Comparison of ENCODE assay signal across 7 mouse cellular contexts in the genomic region with DNA sequence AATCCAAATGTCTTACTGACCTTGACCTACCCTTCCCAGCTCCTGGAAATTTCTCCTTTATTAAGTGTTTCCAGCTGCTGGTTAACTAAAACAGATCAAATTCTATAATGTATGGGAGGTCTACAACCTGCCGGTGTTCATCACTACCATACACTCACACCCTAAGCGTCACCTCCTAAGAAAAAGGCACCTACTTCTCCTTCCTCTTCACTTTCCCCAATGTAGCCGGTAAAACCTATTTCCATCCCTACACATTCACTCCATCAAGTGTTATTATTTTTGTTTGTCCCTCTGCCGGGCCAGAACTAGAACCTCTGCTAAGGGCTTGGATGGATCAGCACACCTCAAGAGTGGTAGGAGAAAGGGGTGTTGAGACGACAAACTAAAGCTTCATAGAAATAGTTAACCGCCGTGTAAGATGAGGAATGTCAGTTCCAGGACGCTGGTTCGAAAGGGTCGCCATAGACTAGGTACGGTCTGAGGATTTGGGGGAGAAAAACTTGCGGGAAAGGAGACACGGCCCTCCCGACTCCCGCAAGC. TPM values are rescaled to one million over a fixed set of nuclear protein-coding genes. Genes with fewer than 3 reads are reported as not detected.
A peak's percentile ranks its signal among the peaks of the same experiment; 100 is the strongest.
DNase-seq lines count a peak whose midpoint lies in the region; ATAC-seq and TF ChIP-seq lines count a peak whose summit lies in the region.

No protein-coding gene starts in this region.

- TF ChIP-seq CTCF in lung, postnatal 0 days (IDR thresholded peaks at IDR 0.05), result no peak

- no peaks in the 10 kb centered on the region for H3K9me3 ChIP-seq in lung, postnatal 0 days (ENCODE audit: low read length)
- no peaks in the 10 kb centered on the region for H3K9me3 ChIP-seq in erythroblast, embryonic 14.5 days (ENCODE audit: control insufficient read depth, low read length)
- H3K9me3 ChIP-seq in limb, embryonic 14.5 days (ENCODE audit: control insufficient read depth, low read length), result no peaks in the 10 kb centered on the region
- H3K9me3 ChIP-seq in stomach, embryonic 16.5 days (replicated peaks; ENCODE audit: control insufficient read depth, low read length), result no peaks in the 10 kb centered on the region

- H3K36me3 ChIP-seq in lung, postnatal 0 days (ENCODE audit: insufficient read depth, low read length), result no peaks in the 10 kb centered on the region; the same call in 1 of the 2 replicates
- peaks cover 35% of the 10 kb centered on the region for H3K36me3 ChIP-seq in erythroblast, embryonic 14.5 days (ENCODE audit: control insufficient read depth)
- peaks cover 23% of the 10 kb centered on the region for H3K36me3 ChIP-seq in limb, embryonic 14.5 days (ENCODE audit: control insufficient read depth, insufficient read depth, low read length)
- H3K36me3 ChIP-seq in stomach, embryonic 16.5 days (ENCODE audit: control insufficient read depth, insufficient read depth, low read length), result no peaks in the 10 kb centered on the region; the same call in 1 of the 2 replicates

- peak overlapping the region; percentile 67 for H3K4me3 ChIP-seq in lung, postnatal 0 days (ENCODE audit: low read depth, low read length)
- H3K4me3 ChIP-seq in erythroblast, embryonic 14.5 days (replicated peaks), result peak overlapping the region; percentile 82
- H3K4me3 ChIP-seq in limb, embryonic 14.5 days (replicated peaks; ENCODE audit: low read length), result peak overlapping the region; percentile 81
- H3K4me3 ChIP-seq in stomach, embryonic 16.5 days (replicated peaks; ENCODE audit: low read length), result peak overlapping the region; percentile 80

- H3K27ac ChIP-seq in lung, postnatal 0 days (ENCODE audit: low read length), result peak overlapping the region; percentile 49; the same call in 1 of the 2 replicates
- H3K27ac ChIP-seq in limb, embryonic 14.5 days (replicated peaks; ENCODE audit: low read depth, low read length), result 0 out of 2 replicates have a peak overlapping the region, but pooled peaks have one; percentile 16
- H3K27ac ChIP-seq in stomach, embryonic 16.5 days (ENCODE audit: low read length), result no peak overlapping the region

- no peak for TF ChIP-seq POLR2A in limb, embryonic 14.5 days (IDR thresholded peaks at IDR 0.05; ENCODE audit: borderline replicate concordance, extremely low read depth, insufficient read depth, insufficient read length)

- no peak for DNase-seq in lung, postnatal 0 days (ENCODE audit: low spot score)
- DNase-seq in lung, postnatal 25 days (ENCODE audit: low spot score), result no peak
- no peak for DNase-seq in limb, embryonic 14.5 days (ENCODE audit: low spot score)
- DNase-seq in gastrocnemius, adult 18-20 months (ENCODE audit: low spot score), result no peak
- DNase-seq in cerebellum, postnatal 14 days, result no peak

- 4% methylated on average over 15 of the region's 15 CpGs for WGBS in lung, postnatal 0 days
- WGBS in limb, embryonic 14.5 days, result 4% methylated on average over 15 of the region's 15 CpGs
- 5% methylated on average over 15 of the region's 15 CpGs for WGBS in stomach, embryonic 16.5 days

- peak overlapping the region; percentile 71 for H3K9ac ChIP-seq in lung, postnatal 0 days (replicated peaks; ENCODE audit: low read depth)
- H3K9ac ChIP-seq in limb, embryonic 14.5 days (ENCODE audit: low read depth, low read length, severe bottlenecking), result peak overlapping the region; percentile 77
- H3K9ac ChIP-seq in stomach, embryonic 16.5 days (ENCODE audit: low read length), result peak overlapping the region; percentile 85

- peaks cover 9% of the 10 kb centered on the region; the same call in 1 of the 2 replicates for H3K4me1 ChIP-seq in lung, postnatal 0 days (ENCODE audit: insufficient read depth, low read depth, low read length)
- H3K4me1 ChIP-seq in erythroblast, embryonic 14.5 days (ENCODE audit: control insufficient read depth), result peaks cover 39% of the 10 kb centered on the region
- H3K4me1 ChIP-seq in limb, embryonic 14.5 days (ENCODE audit: control insufficient read depth, insufficient read depth, low read length), result peaks cover 12% of the 10 kb centered on the region
- H3K4me1 ChIP-seq in stomach, embryonic 16.5 days (ENCODE audit: control insufficient read depth, insufficient read depth, low read length), result peaks cover 16% of the 10 kb centered on the region

- ATAC-seq in lung, postnatal 0 days, result peak; percentile 54
- peak; percentile 61; the same call in 1 of the 2 replicates for ATAC-seq in limb, embryonic 14.5 days (ENCODE audit: low FRiP score, low read depth)
- ATAC-seq in stomach, embryonic 16.5 days (ENCODE audit: insufficient read depth, low FRiP score), result peak; percentile 54; the same call in 1 of the 2 replicates

- H3K27me3 ChIP-seq in lung, postnatal 0 days (replicated peaks; ENCODE audit: insufficient read depth, low read length), result no peaks in the 10 kb centered on the region
- no peaks in the 10 kb centered on the region for H3K27me3 ChIP-seq in erythroblast, embryonic 14.5 days (ENCODE audit: control insufficient read depth)
- H3K27me3 ChIP-seq in limb, embryonic 14.5 days (ENCODE audit: control insufficient read depth, insufficient read depth, low read length), result no peaks in the 10 kb centered on the region
- no peaks in the 10 kb centered on the region for H3K27me3 ChIP-seq in stomach, embryonic 16.5 days (ENCODE audit: control insufficient read depth, insufficient read depth, low read length)

- peak overlapping the region; percentile 93 for H3K4me2 ChIP-seq in lung, postnatal 0 days (replicated peaks; ENCODE audit: low read depth, low read length)
- peak overlapping the region; percentile 65 for H3K4me2 ChIP-seq in limb, embryonic 14.5 days (replicated peaks; ENCODE audit: low read depth, low read length, severe bottlenecking)
- peak overlapping the region; percentile 71 for H3K4me2 ChIP-seq in stomach, embryonic 16.5 days (ENCODE audit: low read depth, low read length)

- TF ChIP-seq EP300 in lung, postnatal 0 days (IDR thresholded peaks at IDR 0.05), result no peak

RNA-seq across cellular contexts. Expression of a gene that starts 0.4 kb away (rescaled TPM):
- 10.5 and 11.9 TPM in 2 replicates for polyA plus RNA-seq in lung, postnatal 0 days (2015; fragmentation: Nextera tagmentation; extraction: Ambion mirVana)
- 0.04 and 0.08 TPM in 2 replicates for polyA plus RNA-seq in erythroblast, embryonic 14.5 days (2012)
- polyA plus RNA-seq in limb, embryonic 14.5 days (2012; rRNA removed), result 25.9 and 27.8 TPM in 2 replicates
- 15.7 and 17.2 TPM in 2 replicates for polyA plus RNA-seq in limb, embryonic 14.5 days (2014; fragmentation: Nextera tagmentation; extraction: Ambion mirVana)
- 14.1 and 15.1 TPM in 2 replicates for polyA plus RNA-seq in stomach, embryonic 16.5 days (2015; fragmentation: Nextera tagmentation; extraction: Ambion mirVana)
- total RNA-seq in gastrocnemius, adult 18-20 months (2021), result 10 to 100 TPM; 12.3 to 13.5 TPM

RNA-seq across cellular contexts. Expression of a gene that starts 0.5 kb away (rescaled TPM):
- polyA plus RNA-seq in lung, postnatal 0 days (2015; fragmentation: Nextera tagmentation; extraction: Ambion mirVana), result 1.5 and 1.8 TPM in 2 replicates
- polyA plus RNA-seq in erythroblast, embryonic 14.5 days (2012), result 1.4 and 3.2 TPM in 2 replicates
- polyA plus RNA-seq in limb, embryonic 14.5 days (2012; rRNA removed), result 15.4 and 17.2 TPM in 2 replicates
- polyA plus RNA-seq in limb, embryonic 14.5 days (2014; fragmentation: Nextera tagmentation; extraction: Ambion mirVana), result 11.6 and 13.9 TPM in 2 replicates
- polyA plus RNA-seq in stomach, embryonic 16.5 days (2015; fragmentation: Nextera tagmentation; extraction: Ambion mirVana), result 15.6 and 17.9 TPM in 2 replicates
- total RNA-seq in gastrocnemius, adult 18-20 months (2021), result under 1 TPM; 0.17 to 0.18 TPM

RNA-seq across cellular contexts. Expression of a gene that starts 25.9 kb away (rescaled TPM):
- not detected in 2 replicates for polyA plus RNA-seq in lung, postnatal 0 days (2015; fragmentation: Nextera tagmentation; extraction: Ambion mirVana)
- polyA plus RNA-seq in erythroblast, embryonic 14.5 days (2012), result not detected in 2 replicates
- polyA plus RNA-seq in limb, embryonic 14.5 days (2012; rRNA removed), result not detected in 2 replicates
- polyA plus RNA-seq in limb, embryonic 14.5 days (2014; fragmentation: Nextera tagmentation; extraction: Ambion mirVana), result not detected in 2 replicates
- polyA plus RNA-seq in stomach, embryonic 16.5 days (2015; fragmentation: Nextera tagmentation; extraction: Ambion mirVana), result not detected in 2 replicates
- total RNA-seq in gastrocnemius, adult 18-20 months (2021), result not detected

RNA-seq across cellular contexts. Expression of a gene that starts 35.3 kb away (rescaled TPM):
- 2.0 and 2.6 TPM in 2 replicates for polyA plus RNA-seq in lung, postnatal 0 days (2015; fragmentation: Nextera tagmentation; extraction: Ambion mirVana)
- 0.14 TPM in 1 of 2 replicates, not detected in the other for polyA plus RNA-seq in erythroblast, embryonic 14.5 days (2012)
- polyA plus RNA-seq in limb, embryonic 14.5 days (2012; rRNA removed), result 16.1 and 16.5 TPM in 2 replicates
- polyA plus RNA-seq in limb, embryonic 14.5 days (2014; fragmentation: Nextera tagmentation; extraction: Ambion mirVana), result 11.2 and 14.9 TPM in 2 replicates
- 8.0 and 8.4 TPM in 2 replicates for polyA plus RNA-seq in stomach, embryonic 16.5 days (2015; fragmentation: Nextera tagmentation; extraction: Ambion mirVana)
- total RNA-seq in gastrocnemius, adult 18-20 months (2021), result not detected

RNA-seq across cellular contexts. Expression of a gene that starts 36.4 kb away (rescaled TPM):
- 7.8 and 7.9 TPM in 2 replicates for polyA plus RNA-seq in lung, postnatal 0 days (2015; fragmentation: Nextera tagmentation; extraction: Ambion mirVana)
- 0.15 and 0.27 TPM in 2 replicates for polyA plus RNA-seq in erythroblast, embryonic 14.5 days (2012)
- polyA plus RNA-seq in limb, embryonic 14.5 days (2012; rRNA removed), result 15.0 and 18.3 TPM in 2 replicates
- polyA plus RNA-seq in limb, embryonic 14.5 days (2014; fragmentation: Nextera tagmentation; extraction: Ambion mirVana), result 7.6 and 7.8 TPM in 2 replicates
- 3.5 and 5.1 TPM in 2 replicates for polyA plus RNA-seq in stomach, embryonic 16.5 days (2015; fragmentation: Nextera tagmentation; extraction: Ambion mirVana)
- total RNA-seq in gastrocnemius, adult 18-20 months (2021), result 10 to 100 TPM; 11.5 to 13.8 TPM

Comparison
In these comparisons a context has a peak if more than half of its experiments do, and no peak if none do; other contexts are left out.
1. RNA of a gene that starts 0.4 kb away (polyA plus RNA-seq): 15.7 to 27.8 TPM in limb, embryonic 14.5 days, 14.1 to 15.1 TPM in stomach, embryonic 16.5 days and 10.5 to 11.9 TPM in lung, postnatal 0 days; 0.04 to 0.08 TPM in erythroblast, embryonic 14.5 days; every median in the first group is over 10 times any median in the second.
2. Peak in every context shown above with its lines, with median percentiles within 50 percentile points of each other: ATAC-seq, H3K4me2 ChIP-seq, H3K4me3 ChIP-seq and H3K9ac ChIP-seq.